ENCODE assay signal across 8 mouse cellular contexts in genomic region chr11:109030486-109030885, GRCm38 (mm10).
A peak's percentile ranks its signal among the peaks of the same experiment; 100 is the strongest.
DNase-seq lines count a peak whose midpoint lies in the region; ATAC-seq and TF ChIP-seq lines count a peak whose summit lies in the region.
"Had no signal": no experiment of that assay in that cellular context is flagged by ENCODE, and none has a peak within 500 bp of the region (broad histone marks: within the 10 kb centered on the region; RNA-seq: fewer than 3 reads in every experiment).

No protein-coding gene starts in this region.

- peaks cover 7% of the 10 kb centered on the region for H3K27me3 ChIP-seq in Patski
- H3K27me3 ChIP-seq in limb, embryonic 11.5 days (ENCODE audit: control insufficient read depth, insufficient read depth, low read length): no peaks in the 10 kb centered on the region

- H3K9ac ChIP-seq in limb, embryonic 11.5 days (ENCODE audit: low read length): no peak overlapping the region

- TF ChIP-seq CTCF in Patski (IDR thresholded peaks at IDR 0.05): peak; percentile 43

- H3K4me3 ChIP-seq in limb, embryonic 11.5 days (ENCODE audit: low read depth, low read length): no peak overlapping the region
- H3K4me3 ChIP-seq: erythroblast, embryonic 14.5 days had no signal

- CTCF ChIA-PET in Patski (lab: Charles Lee): interaction anchor here (1.4 to 1.5 kb wide), 2 partner anchors 9 to 581 kb away, joined by 3 to 4 read pairs; no protein-coding TSS in a partner anchor

- no peaks in the 10 kb centered on the region for H3K9me3 ChIP-seq in limb, embryonic 11.5 days (ENCODE audit: control insufficient read depth, low read length)

- no peaks in the 10 kb centered on the region for H3K36me3 ChIP-seq in limb, embryonic 11.5 days (ENCODE audit: control insufficient read depth, insufficient read depth, low read length)

- no peak overlapping the region for H3K27ac ChIP-seq in limb, embryonic 11.5 days (replicated peaks; ENCODE audit: low read depth, low read length)

- peak; percentile 63 for DNase-seq in layer of hippocampus, adult 11-12 months (ENCODE audit: low spot score)
- DNase-seq in layer of hippocampus, adult 9-10 months (ENCODE audit: low spot score): no peak
- no peak for DNase-seq in Patski (ENCODE audit: low read depth, low spot score)
- peak; percentile 32 for DNase-seq in cerebellum, adult 8-10 months
- peak; percentile 88 for DNase-seq in limb, embryonic 11.5 days (ENCODE audit: low spot score)
- peak; percentile 18 for DNase-seq in right cerebral cortex, postnatal 25 days

- POLR2A ChIA-PET in Patski (lab: Charles Lee): interaction anchor here (0.7 to 1.0 kb wide), 2 partner anchors 8 to 1191 kb away, joined by 3 read pairs; no protein-coding TSS in a partner anchor

- H3K4me2 ChIP-seq in limb, embryonic 11.5 days (ENCODE audit: low read depth, severe bottlenecking): no peak overlapping the region

- ATAC-seq in Patski: no peak
- ATAC-seq in granulocyte monocyte progenitor cell, adult 5-6 weeks (replicated peaks; ENCODE audit: poor library complexity, severe bottlenecking): peak; percentile 50
- ATAC-seq in limb, embryonic 11.5 days (ENCODE audit: insufficient number of reproducible peaks, low FRiP score, low TSS enrichment, low read depth): no peak

- 30% methylated on average over 3 of the region's 3 CpGs for WGBS in limb, embryonic 11.5 days

- H3K4me1 ChIP-seq in limb, embryonic 11.5 days (ENCODE audit: control insufficient read depth, insufficient read depth, low read length): 0 out of 2 replicates have a peak, but pooled peaks cover 3% of the 10 kb centered on the region

- in situ Hi-C loops in Patski (cut with MboI; ENCODE audit: low pct_unique_long_range_greater_than_20kb): loop anchor here (5.0 kb wide), 1 partner anchor 578 kb away; no protein-coding TSS in a partner anchor

Comparison
In these comparisons a context has a peak if more than half of its experiments do, and no peak if none do; other contexts are left out.
1. DNase-seq: peak in layer of hippocampus, adult 11-12 months (single experiment), cerebellum, adult 8-10 months (single experiment), limb, embryonic 11.5 days (single experiment) and right cerebral cortex, postnatal 25 days (single experiment); none in layer of hippocampus, adult 9-10 months (single experiment) and Patski (single experiment).